Mouse (Mus musculus) heart, adult 2 months (tissue): ENCODE measurements around the gene Fbxw10.

Experiments
- CTCF ChIP-seq: fragments of 200-600 bp; IDR thresholded peaks from 2 replicates; pipeline ENCODE4 v1.8.1; 2022; ENCODE audit warnings: antibody characterized with exemption, mild to moderate bottlenecking, moderate library complexity
- POLR2A ChIP-seq: fragments of 200-500 bp; IDR thresholded peaks from 2 replicates; pipeline ENCODE4 v1.6.1; 2011; ENCODE audit warnings: mild to moderate bottlenecking, low read depth, low read length, control low read depth; ENCODE audit not compliant: insufficient read depth

GRCm38 (mm10) chr11:62877391-62877790 is 30.5 kb downstream of the Fbxw10 start:
- TF ChIP-seq CTCF (no peak), POLR2A (no peak)
